Mouse (Mus musculus) embryonic fibroblast, embryonic 13.5 days (primary cell): Measurements from ENCODE around the gene Cd248.

Experiments
- CTCF ChIP-seq: IDR thresholded peaks from 2 replicates; pipeline ENCODE4 v1.5.1; 2011; ENCODE audit warnings: mild to moderate bottlenecking, control low read depth, low read length, moderate library complexity, borderline replicate concordance; ENCODE audit not compliant: insufficient read depth
- POLR2A ChIP-seq: IDR thresholded peaks from 2 replicates; pipeline ENCODE4 v1.6.1; 2011; ENCODE audit warnings: low read depth, mild to moderate bottlenecking, control low read depth, low read length, moderate library complexity

- TF ChIP-seq CTCF: no peak
- TF ChIP-seq POLR2A: no peak
Observed at GRCm38 (mm10) chr19:5048138-5049056, 19.5 kb upstream of the Cd248 start.
